Mouse (Mus musculus) ES-Bruce4 (cell line): Measurements from ENCODE around the gene Mllt6.

Experiments used
- CTCF ChIP-seq: IDR thresholded peaks from one replicate; pipeline ENCODE4 v1.8.1; 2011; ENCODE audit warnings: low read depth, low read length
- EP300 ChIP-seq: IDR thresholded peaks from 2 replicates; pipeline ENCODE4 v1.6.1; 2011; ENCODE audit warnings: low read depth, low read length; ENCODE audit not compliant: insufficient read depth
- POLR2A ChIP-seq: IDR thresholded peaks from one replicate; pipeline ENCODE4 v1.8.1; 2011; ENCODE audit warnings: low read length; ENCODE audit not compliant: insufficient read depth

GRCm38 (mm10) chr11:97626431-97626830 lies 36.8 kb upstream of the Mllt6 start:
- TF ChIP-seq EP300 = peak; percentile 71; the same call in 1 of the 2 replicates
- no peak for TF ChIP-seq CTCF
- TF ChIP-seq POLR2A = no peak
